ENCODE assay signal across 8 mouse cellular contexts in genomic region chr8:124720133-124720532, GRCm38 (mm10). TPM values are rescaled to one million over a fixed set of nuclear protein-coding genes. Genes with fewer than 3 reads are reported as not detected.
A peak's percentile ranks its signal among the peaks of the same experiment; 100 is the strongest.
DNase-seq lines count a peak whose midpoint lies in the region; ATAC-seq and TF ChIP-seq lines count a peak whose summit lies in the region.

No protein-coding gene starts in this region.

- no peaks in the 10 kb centered on the region for H3K9me3 ChIP-seq in lung, embryonic 14.5 days (ENCODE audit: low read depth, low read length)
- no peaks in the 10 kb centered on the region for H3K9me3 ChIP-seq in hindbrain, embryonic 15.5 days
- no peaks in the 10 kb centered on the region for H3K9me3 ChIP-seq in stomach, postnatal 0 days (ENCODE audit: control insufficient read depth, low read length)

- WGBS in cerebellum, adult 2 months = 71% methylated on average over 7 of the region's 7 CpGs
- whole genome bisulfite sequencing in lung, embryonic 14.5 days = 75% methylated on average over 7 of the region's 7 CpGs
- 77% methylated on average over 7 of the region's 7 CpGs for WGBS in hindbrain, embryonic 15.5 days
- WGBS in stomach, postnatal 0 days = 79% methylated on average over 7 of the region's 7 CpGs

- peak; percentile 3; the same call in 1 of the 2 replicates for TF ChIP-seq CTCF in cerebellum, adult 2 months (IDR thresholded peaks at IDR 0.05; ENCODE audit: borderline replicate concordance, insufficient read depth, low read depth, low read length)
- peak; percentile 40; the same call in 1 of the 2 replicates for TF ChIP-seq CTCF in lung, embryonic 14.5 days (IDR thresholded peaks at IDR 0.05; ENCODE audit: low read depth)
- TF ChIP-seq CTCF in stomach, postnatal 0 days (IDR thresholded peaks at IDR 0.05; ENCODE audit: low read depth) = peak; percentile 48

- H3K27ac ChIP-seq in cerebellum, adult 2 months (ENCODE audit: insufficient read depth, low read length) = no peak overlapping the region
- H3K27ac ChIP-seq in lung, embryonic 14.5 days (ENCODE audit: low read depth) = no peak overlapping the region
- no peak overlapping the region for H3K27ac ChIP-seq in hindbrain, embryonic 15.5 days (replicated peaks)
- no peak overlapping the region for H3K27ac ChIP-seq in stomach, postnatal 0 days (replicated peaks)

- TF ChIP-seq POLR2A in cerebellum, adult 2 months (IDR thresholded peaks at IDR 0.05; ENCODE audit: borderline replicate concordance, insufficient read depth, low read length) = no peak

- no peak overlapping the region for H3K4me2 ChIP-seq in lung, embryonic 14.5 days
- H3K4me2 ChIP-seq in hindbrain, embryonic 15.5 days = 0 out of 2 replicates have a peak overlapping the region, but pooled peaks have one; percentile 79
- no peak overlapping the region for H3K4me2 ChIP-seq in stomach, postnatal 0 days (replicated peaks; ENCODE audit: low read depth)

- no peak for TF ChIP-seq EP300 in stomach, postnatal 0 days (optimal IDR thresholded peaks at IDR 0.05)

- ATAC-seq in lung, embryonic 14.5 days (ENCODE audit: insufficient read depth) = no peak
- no peak for ATAC-seq in hindbrain, embryonic 15.5 days (ENCODE audit: low FRiP score, low read depth)
- ATAC-seq in stomach, postnatal 0 days (ENCODE audit: low FRiP score, low TSS enrichment) = no peak

- DNase-seq in cerebellum, adult 2 months = no peak
- DNase-seq in cerebellum, adult 8-10 months = no peak
- no peak for DNase-seq in lung, embryonic 14.5 days
- DNase-seq in lung, postnatal 36 days = no peak
- DNase-seq in stomach, postnatal 0 days (ENCODE audit: low spot score) = no peak
- no peak for DNase-seq in layer of hippocampus, adult 9-11 months
- DNase-seq in layer of hippocampus, adult 11-12 months (ENCODE audit: low spot score) = no peak

- peaks cover 15% of the 10 kb centered on the region; the same call in 1 of the 2 replicates for H3K4me1 ChIP-seq in cerebellum, adult 2 months (ENCODE audit: control insufficient read depth, insufficient read depth, low read length)
- no peaks in the 10 kb centered on the region; the same call in 1 of the 2 replicates for H3K4me1 ChIP-seq in lung, embryonic 14.5 days (ENCODE audit: insufficient read depth)
- peaks cover 32% of the 10 kb centered on the region for H3K4me1 ChIP-seq in hindbrain, embryonic 15.5 days (replicated peaks)
- H3K4me1 ChIP-seq in stomach, postnatal 0 days (replicated peaks; ENCODE audit: control insufficient read depth, insufficient read depth) = peaks cover 4% of the 10 kb centered on the region; the same call in 1 of the 2 replicates

- no peak overlapping the region for H3K9ac ChIP-seq in lung, embryonic 14.5 days
- no peak overlapping the region for H3K9ac ChIP-seq in hindbrain, embryonic 15.5 days
- H3K9ac ChIP-seq in stomach, postnatal 0 days (ENCODE audit: low read length) = no peak overlapping the region

- no peak overlapping the region for H3K4me3 ChIP-seq in cerebellum, adult 2 months (replicated peaks; ENCODE audit: insufficient read depth, low read depth, low read length)
- 0 out of 2 replicates have a peak overlapping the region, but pooled peaks have one; percentile 97 for H3K4me3 ChIP-seq in lung, embryonic 14.5 days (ENCODE audit: low read depth, low read length)
- H3K4me3 ChIP-seq in hindbrain, embryonic 15.5 days = 0 out of 2 replicates have a peak overlapping the region, but pooled peaks have one; percentile 89
- H3K4me3 ChIP-seq in stomach, postnatal 0 days (ENCODE audit: low read depth, low read length) = no peak overlapping the region

- peaks cover 5% of the 10 kb centered on the region; the same call in 1 of the 2 replicates for H3K36me3 ChIP-seq in lung, embryonic 14.5 days (ENCODE audit: insufficient read depth)
- H3K36me3 ChIP-seq in hindbrain, embryonic 15.5 days = no peaks in the 10 kb centered on the region
- no peaks in the 10 kb centered on the region for H3K36me3 ChIP-seq in stomach, postnatal 0 days (ENCODE audit: control insufficient read depth, insufficient read depth, low read length)

- no peaks in the 10 kb centered on the region for H3K27me3 ChIP-seq in cerebellum, adult 2 months (ENCODE audit: control insufficient read depth, insufficient read depth, low read length)
- H3K27me3 ChIP-seq in lung, embryonic 14.5 days (ENCODE audit: insufficient read depth, low read length) = no peaks in the 10 kb centered on the region
- no peaks in the 10 kb centered on the region for H3K27me3 ChIP-seq in hindbrain, embryonic 15.5 days
- no peaks in the 10 kb centered on the region for H3K27me3 ChIP-seq in stomach, postnatal 0 days (ENCODE audit: control insufficient read depth, insufficient read depth, low read length)

RNA-seq across cellular contexts. Expression of gene Ttc13, which starts 1.6 kb away (rescaled TPM):
- polyA plus RNA-seq in cerebellum, adult 2 months (2012; rRNA removed) = 39.1 and 41.6 TPM in 2 replicates
- polyA plus RNA-seq in lung, embryonic 14.5 days (2014; fragmentation: Nextera tagmentation; extraction: Ambion mirVana) = 52.5 and 54.7 TPM in 2 replicates
- polyA plus RNA-seq in hindbrain, embryonic 15.5 days (2015; fragmentation: Nextera tagmentation; extraction: Ambion mirVana) = 61.8 and 66.1 TPM in 2 replicates
- polyA plus RNA-seq in stomach, postnatal 0 days (2015; fragmentation: Nextera tagmentation; extraction: Ambion mirVana) = 18.7 and 19.7 TPM in 2 replicates

RNA-seq across cellular contexts. Expression of gene Arv1, which starts 1.8 kb away (rescaled TPM):
- 19.5 and 20.3 TPM in 2 replicates for polyA plus RNA-seq in cerebellum, adult 2 months (2012; rRNA removed)
- polyA plus RNA-seq in lung, embryonic 14.5 days (2014; fragmentation: Nextera tagmentation; extraction: Ambion mirVana) = 26.4 and 27.2 TPM in 2 replicates
- 35.6 and 40.2 TPM in 2 replicates for polyA plus RNA-seq in hindbrain, embryonic 15.5 days (2015; fragmentation: Nextera tagmentation; extraction: Ambion mirVana)
- polyA plus RNA-seq in stomach, postnatal 0 days (2015; fragmentation: Nextera tagmentation; extraction: Ambion mirVana) = 11.0 and 11.2 TPM in 2 replicates

RNA-seq across cellular contexts. Expression of gene Fam89a, which starts 31.5 kb away (rescaled TPM):
- 1.2 and 1.3 TPM in 2 replicates for polyA plus RNA-seq in cerebellum, adult 2 months (2012; rRNA removed)
- polyA plus RNA-seq in lung, embryonic 14.5 days (2014; fragmentation: Nextera tagmentation; extraction: Ambion mirVana) = 16.8 and 20.5 TPM in 2 replicates
- polyA plus RNA-seq in hindbrain, embryonic 15.5 days (2015; fragmentation: Nextera tagmentation; extraction: Ambion mirVana) = 1.1 and 1.8 TPM in 2 replicates
- polyA plus RNA-seq in stomach, postnatal 0 days (2015; fragmentation: Nextera tagmentation; extraction: Ambion mirVana) = 12.5 and 13.0 TPM in 2 replicates

RNA-seq across cellular contexts. Expression of gene 2310022B05Rik, which starts 57.0 kb away (rescaled TPM):
- 63.8 and 67.8 TPM in 2 replicates for polyA plus RNA-seq in cerebellum, adult 2 months (2012; rRNA removed)
- 45.6 and 46.0 TPM in 2 replicates for polyA plus RNA-seq in lung, embryonic 14.5 days (2014; fragmentation: Nextera tagmentation; extraction: Ambion mirVana)
- polyA plus RNA-seq in hindbrain, embryonic 15.5 days (2015; fragmentation: Nextera tagmentation; extraction: Ambion mirVana) = 21.0 and 23.8 TPM in 2 replicates
- 17.9 and 20.0 TPM in 2 replicates for polyA plus RNA-seq in stomach, postnatal 0 days (2015; fragmentation: Nextera tagmentation; extraction: Ambion mirVana)

Comparison
In these comparisons a context has a peak if more than half of its experiments do, and no peak if none do; other contexts are left out.
1. H3K4me3 ChIP-seq: peak in lung, embryonic 14.5 days (single experiment) and hindbrain, embryonic 15.5 days (single experiment); none in cerebellum, adult 2 months (single experiment) and stomach, postnatal 0 days (single experiment).
2. Peak in every context shown above with its lines, with median percentiles within 50 percentile points of each other: CTCF ChIP-seq.